Mouse (Mus musculus): Measurements from ENCODE around the gene Xpnpep3. TPM values are rescaled to one million over a fixed set of nuclear protein-coding genes. Genes with fewer than 3 reads are reported as not detected.

Gene Xpnpep3
- polyA plus RNA-seq (2015; fragmentation: Nextera tagmentation; extraction: Ambion mirVana) = 8.3 and 8.7 TPM in 2 replicates

GRCm38 (mm10) chr15:81399638-81400315, at the start of gene Xpnpep3, which contains the start of gene St13:
Gene Xpnpep3, plus strand, starts transcription at chr15:81400138.
Gene St13, minus strand, starts transcription at chr15:81400077.
- Histone ChIP-seq H3K9ac (ENCODE audit: low read depth, low read length) (peak within 1 kb of the TSS; percentile 96), H3K36me3 (ENCODE audit: insufficient read depth, low read length) (no peaks in the 10 kb centered on the region), H3K4me3 (replicated peaks; ENCODE audit: low read depth, low read length) (peak within 1 kb of the TSS; percentile 99), H3K4me1 (replicated peaks; ENCODE audit: insufficient read depth, low read length) (peaks cover 4% of the 10 kb centered on the region), H3K27me3 (ENCODE audit: insufficient read depth, low read length) (no peaks in the 10 kb centered on the region), H3K4me2 (ENCODE audit: low read length) (peak within 1 kb of the TSS; percentile 73), H3K27ac (peak within 1 kb of the TSS; percentile 90), H3K9me3 (replicated peaks; ENCODE audit: low read length) (no peaks in the 10 kb centered on the region)
- under 1% methylated on average over 50 of the region's 50 CpGs for WGBS
- TF ChIP-seq CTCF (IDR thresholded peaks at IDR 0.05; ENCODE audit: low read depth) = no peak
- peak; percentile 100 for ATAC-seq (replicated peaks; ENCODE audit: low FRiP score, low read depth)
- peak; percentile 99 for DNase-seq (ENCODE audit: low spot score)

- Histone ChIP-seq H3K4me3 (replicated peaks; ENCODE audit: low read depth, low read length) (no peak overlapping the region), H3K4me2 (ENCODE audit: low read length) (no peak overlapping the region), H3K4me1 (replicated peaks; ENCODE audit: insufficient read depth, low read length) (no peaks in the 10 kb centered on the region), H3K27ac (no peak overlapping the region), H3K36me3 (ENCODE audit: insufficient read depth, low read length) (no peaks in the 10 kb centered on the region), H3K9ac (ENCODE audit: low read depth, low read length) (no peak overlapping the region), H3K9me3 (replicated peaks; ENCODE audit: low read length) (no peaks in the 10 kb centered on the region), H3K27me3 (ENCODE audit: insufficient read depth, low read length) (no peaks in the 10 kb centered on the region)
- no peak for ATAC-seq (replicated peaks; ENCODE audit: low FRiP score, low read depth)
- no peak for TF ChIP-seq CTCF (IDR thresholded peaks at IDR 0.05; ENCODE audit: low read depth)
- 62% methylated on average over 1 of the region's 1 CpGs for WGBS
- no peak for DNase-seq (ENCODE audit: low spot score)
These were observed 49.5 kb upstream of the Xpnpep3 start for GRCm38 (mm10) chr15:81350401-81350800.

GRCm38 (mm10) chr15:81352638-81353037, 47.3 kb upstream of the Xpnpep3 start:
- H3K9me3 ChIP-seq (replicated peaks; ENCODE audit: low read length) = no peaks in the 10 kb centered on the region
- WGBS = 56% methylated on average over 1 of the region's 1 CpGs
- no peak for DNase-seq (ENCODE audit: low spot score)

GRCm38 (mm10) chr15:81355146-81355761, 44.7 kb upstream of the Xpnpep3 start:
- no peak; the same call in 1 of the 2 replicates for ATAC-seq (replicated peaks; ENCODE audit: low FRiP score, low read depth)
- H3K9me3 ChIP-seq (replicated peaks; ENCODE audit: low read length) = no peaks in the 10 kb centered on the region
- DNase-seq (ENCODE audit: low spot score) = peak; percentile 63
- H3K27ac ChIP-seq = no peak overlapping the region
- no peak overlapping the region for H3K4me2 ChIP-seq (ENCODE audit: low read length)
- H3K4me3 ChIP-seq (replicated peaks; ENCODE audit: low read depth, low read length) = no peak overlapping the region
- no peak overlapping the region for H3K9ac ChIP-seq (ENCODE audit: low read depth, low read length)
- no peaks in the 10 kb centered on the region for H3K27me3 ChIP-seq (ENCODE audit: insufficient read depth, low read length)
- WGBS = 55% methylated on average over 3 of the region's 3 CpGs
- no peaks in the 10 kb centered on the region for H3K36me3 ChIP-seq (ENCODE audit: insufficient read depth, low read length)
- TF ChIP-seq CTCF (IDR thresholded peaks at IDR 0.05; ENCODE audit: low read depth) = peak; percentile 84
- H3K4me1 ChIP-seq (replicated peaks; ENCODE audit: insufficient read depth, low read length) = peaks cover 10% of the 10 kb centered on the region; the same call in 1 of the 2 replicates

More at GRCm38 (mm10) chr15:81352638-81353037, 47.3 kb upstream of the Xpnpep3 start:
- H3K4me3 ChIP-seq (replicated peaks; ENCODE audit: low read depth, low read length) = no peak overlapping the region
- H3K36me3 ChIP-seq (ENCODE audit: insufficient read depth, low read length) = no peaks in the 10 kb centered on the region
- H3K27ac ChIP-seq = no peak overlapping the region
- ATAC-seq (replicated peaks; ENCODE audit: low FRiP score, low read depth) = no peak
- no peaks in the 10 kb centered on the region for H3K4me1 ChIP-seq (replicated peaks; ENCODE audit: insufficient read depth, low read length)
- no peak overlapping the region for H3K4me2 ChIP-seq (ENCODE audit: low read length)
- peak; percentile 59 for TF ChIP-seq CTCF (IDR thresholded peaks at IDR 0.05; ENCODE audit: low read depth)
- no peak overlapping the region for H3K9ac ChIP-seq (ENCODE audit: low read depth, low read length)
- H3K27me3 ChIP-seq (ENCODE audit: insufficient read depth, low read length) = no peaks in the 10 kb centered on the region

- ATAC-seq (replicated peaks; ENCODE audit: low FRiP score, low read depth) (no peak), DNase-seq (ENCODE audit: low spot score) (no peak)
- H3K27me3 ChIP-seq (ENCODE audit: insufficient read depth, low read length) = no peaks in the 10 kb centered on the region
- H3K4me2 ChIP-seq (ENCODE audit: low read length) = no peak overlapping the region
- TF ChIP-seq CTCF (IDR thresholded peaks at IDR 0.05; ENCODE audit: low read depth) = no peak
- peaks cover 13% of the 10 kb centered on the region; the same call in 1 of the 2 replicates for H3K4me1 ChIP-seq (replicated peaks; ENCODE audit: insufficient read depth, low read length)
- 36% methylated on average over 5 of the region's 5 CpGs for WGBS
- H3K27ac ChIP-seq = no peak overlapping the region
- H3K9me3 ChIP-seq (replicated peaks; ENCODE audit: low read length) = no peaks in the 10 kb centered on the region
- H3K36me3 ChIP-seq (ENCODE audit: insufficient read depth, low read length) = no peaks in the 10 kb centered on the region
- H3K4me3 ChIP-seq (replicated peaks; ENCODE audit: low read depth, low read length) = no peak overlapping the region
- no peak overlapping the region for H3K9ac ChIP-seq (ENCODE audit: low read depth, low read length)
These were observed 43.0 kb upstream of the Xpnpep3 start for GRCm38 (mm10) chr15:81356946-81357345.

GRCm38 (mm10) chr15:81358943-81359342, 41.0 kb upstream of the Xpnpep3 start:
- Histone ChIP-seq H3K4me2 (ENCODE audit: low read length) (peak overlapping the region; percentile 77), H3K9ac (ENCODE audit: low read depth, low read length) (no peak overlapping the region), H3K36me3 (ENCODE audit: insufficient read depth, low read length) (no peaks in the 10 kb centered on the region), H3K4me3 (replicated peaks; ENCODE audit: low read depth, low read length) (0 out of 2 replicates have a peak overlapping the region, but pooled peaks have one; percentile 70), H3K27ac (peak overlapping the region; percentile 90), H3K4me1 (replicated peaks; ENCODE audit: insufficient read depth, low read length) (peaks cover 13% of the 10 kb centered on the region; the same call in 1 of the 2 replicates), H3K9me3 (replicated peaks; ENCODE audit: low read length) (no peaks in the 10 kb centered on the region), H3K27me3 (ENCODE audit: insufficient read depth, low read length) (no peaks in the 10 kb centered on the region)
- ATAC-seq (replicated peaks; ENCODE audit: low FRiP score, low read depth) = no peak
- TF ChIP-seq CTCF (IDR thresholded peaks at IDR 0.05; ENCODE audit: low read depth) = no peak
- peak; percentile 25 for DNase-seq (ENCODE audit: low spot score)
- 47% methylated on average over 3 of the region's 3 CpGs for WGBS

Data from kidney, postnatal 0 days (tissue).